Mouse (Mus musculus) G1E (cell line): ENCODE results near the gene Rnf167. TPM values are rescaled to one million over a fixed set of nuclear protein-coding genes. Genes with fewer than 3 reads are reported as not detected.

ENCODE experiments used
- ATAC-seq: 2 replicates; pipeline ENCODE4 v1.8.0; 2016; ENCODE audit warnings: mild to moderate bottlenecking; ENCODE audit not compliant: insufficient number of reproducible peaks, poor library complexity, low FRiP score, severe bottlenecking; ENCODE audit errors: extremely low read depth
- DNase-seq: peaks from one replicate; pipeline ENCODE4 v3.0.0; 2012; ENCODE audit warnings: low spot score
- H3K27me3 ChIP-seq: 2 replicates; pipeline ENCODE4 v1.6.1; 2012; ENCODE audit warnings: mild to moderate bottlenecking, low read length, inconsistent platforms; ENCODE audit not compliant: insufficient read depth
- H3K36me3 ChIP-seq: replicated peaks from 2 replicates; pipeline ENCODE3; 2012; ENCODE audit warnings: mild to moderate bottlenecking, inconsistent platforms
- H3K4me1 ChIP-seq: 2 replicates; pipeline ENCODE4 v1.6.1; 2012; ENCODE audit warnings: low read depth, low read length, inconsistent platforms, mixed read lengths; ENCODE audit not compliant: insufficient read depth
- H3K4me3 ChIP-seq: 2 replicates; pipeline ENCODE4 v1.5.1; 2012; ENCODE audit warnings: low read depth, mild to moderate bottlenecking, inconsistent platforms, low read length, moderate library complexity, mixed read lengths
- H3K9me3 ChIP-seq: replicated peaks from 2 replicates; pipeline ENCODE4 v1.6.1; 2012; ENCODE audit warnings: inconsistent platforms
- CTCF ChIP-seq: IDR thresholded peaks from 2 replicates; pipeline ENCODE4 v1.5.1; 2012; ENCODE audit warnings: low read depth, low read length, inconsistent platforms, mixed read lengths
- GATA1 ChIP-seq: IDR thresholded peaks from 2 replicates; pipeline ENCODE4 v1.6.1; 2012; ENCODE audit warnings: borderline replicate concordance, low read length, inconsistent platforms, mixed read lengths
- GATA2 ChIP-seq: IDR thresholded peaks from 2 replicates; pipeline ENCODE4 v1.6.1; 2012; ENCODE audit warnings: low read depth, low read length, inconsistent platforms, borderline replicate concordance
- POLR2AphosphoS5 ChIP-seq: IDR thresholded peaks from 2 replicates; pipeline ENCODE4 v1.6.1; 2012; ENCODE audit warnings: low read depth, low read length, inconsistent platforms; ENCODE audit not compliant: insufficient replicate concordance
- TAL1 ChIP-seq: conservative IDR thresholded peaks from 2 replicates; pipeline ENCODE4 v1.6.1; 2012; ENCODE audit warnings: low read depth, low read length, inconsistent platforms, mixed read lengths
- polyA plus RNA-seq: library from polyadenylated mRNA; stranded (reverse); fragments of >175 nt; gene quantifications from 2 replicates; pipeline ENCODE4 v1.2.3, GENCODE M21; 2012
- total RNA-seq, 2 experiments: library from RNA; stranded (forward) in 1 of 2; stranded (reverse) in 1 of 2; fragments of 200-1000 nt in 1 of 2; fragments of >200 nt in 1 of 2; fragmentation: Nextera tagmentation in 1 of 2; gene quantifications; 2 replicates each; pipeline ENCODE4 v1.2.3; 2014 to 2017

Gene Rnf167
- total and polyA plus RNA-seq, 3 experiments: 64.1 to 115 (median 81.3) TPM

DNA sequence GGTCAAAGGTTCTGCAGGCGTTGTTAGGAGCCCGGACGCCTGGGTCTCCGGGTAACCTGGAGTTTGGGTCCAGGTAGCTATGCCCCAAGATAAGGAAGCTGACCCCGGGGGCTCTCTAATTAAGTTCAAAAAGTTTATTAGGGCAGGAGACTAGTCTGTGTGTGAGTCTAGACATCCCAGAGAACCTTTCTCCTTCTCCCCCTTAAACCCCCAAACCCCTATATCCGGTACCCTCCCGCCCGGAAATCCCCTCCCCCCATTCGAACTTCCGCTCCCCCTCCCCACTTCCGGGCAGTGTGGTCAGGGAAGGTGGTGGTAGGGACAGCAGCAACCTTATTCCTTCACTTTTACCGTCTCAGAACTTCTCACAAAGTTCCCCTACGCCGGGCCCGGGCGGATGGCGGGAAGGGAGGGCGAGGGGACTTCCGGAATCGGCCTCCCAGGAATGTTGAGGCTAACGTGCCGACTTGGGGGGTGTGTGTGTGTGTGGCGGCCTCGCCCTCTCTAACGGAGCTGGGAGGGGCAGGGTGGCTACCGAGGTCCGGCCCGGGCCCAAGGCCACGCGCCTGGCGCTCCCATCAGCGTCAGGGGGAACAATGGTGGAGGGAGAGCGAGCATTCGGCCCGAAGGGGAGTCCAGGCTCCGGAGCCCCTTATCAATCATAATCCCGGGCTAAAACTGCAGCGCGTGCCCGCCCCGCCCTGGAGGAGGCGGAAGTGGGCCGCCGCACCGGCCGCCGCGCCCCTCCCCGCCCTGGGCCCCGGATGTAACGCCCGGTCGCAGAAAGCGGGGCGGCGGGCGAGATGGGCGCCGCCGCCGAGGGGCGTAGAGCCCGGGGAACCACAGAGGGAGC, 6.5 kb downstream of the Rnf167 start:
- no peak for TF ChIP-seq GATA2
- TF ChIP-seq GATA1: no peak
- TF ChIP-seq CTCF: no peak
- no peak for TF ChIP-seq POLR2AphosphoS5
- TF ChIP-seq TAL1: no peak
- peak overlapping the region; percentile 100 for H3K4me3 ChIP-seq
- DNase-seq (peak; percentile 66), ATAC-seq (no peak)
- peaks cover 63% of the 10 kb centered on the region for H3K36me3 ChIP-seq
- no peaks in the 10 kb centered on the region for H3K27me3 ChIP-seq
- no peaks in the 10 kb centered on the region for H3K9me3 ChIP-seq
- peaks cover 79% of the 10 kb centered on the region for H3K4me1 ChIP-seq

GRCm38 (mm10) chr11:70654198-70654922, 7.3 kb downstream of the Rnf167 start, which contains the start of gene Pfn1:
TSS of gene Pfn1 (minus strand) at chr11:70654644.
- H3K27me3 ChIP-seq: no peaks in the 10 kb centered on the region
- peaks cover 63% of the 10 kb centered on the region for H3K36me3 ChIP-seq
- DNase-seq (peak; percentile 73), ATAC-seq (0 out of 2 replicates have a peak, but pooled peaks have one; percentile 2)
- H3K4me1 ChIP-seq: peaks cover 75% of the 10 kb centered on the region
- TF ChIP-seq TAL1: no peak
- no peak for TF ChIP-seq GATA2
- no peak for TF ChIP-seq CTCF
- no peak for TF ChIP-seq GATA1
- no peak for TF ChIP-seq POLR2AphosphoS5
- H3K4me3 ChIP-seq: peak within 1 kb of the TSS; percentile 100
- H3K9me3 ChIP-seq: no peaks in the 10 kb centered on the region

DNA sequence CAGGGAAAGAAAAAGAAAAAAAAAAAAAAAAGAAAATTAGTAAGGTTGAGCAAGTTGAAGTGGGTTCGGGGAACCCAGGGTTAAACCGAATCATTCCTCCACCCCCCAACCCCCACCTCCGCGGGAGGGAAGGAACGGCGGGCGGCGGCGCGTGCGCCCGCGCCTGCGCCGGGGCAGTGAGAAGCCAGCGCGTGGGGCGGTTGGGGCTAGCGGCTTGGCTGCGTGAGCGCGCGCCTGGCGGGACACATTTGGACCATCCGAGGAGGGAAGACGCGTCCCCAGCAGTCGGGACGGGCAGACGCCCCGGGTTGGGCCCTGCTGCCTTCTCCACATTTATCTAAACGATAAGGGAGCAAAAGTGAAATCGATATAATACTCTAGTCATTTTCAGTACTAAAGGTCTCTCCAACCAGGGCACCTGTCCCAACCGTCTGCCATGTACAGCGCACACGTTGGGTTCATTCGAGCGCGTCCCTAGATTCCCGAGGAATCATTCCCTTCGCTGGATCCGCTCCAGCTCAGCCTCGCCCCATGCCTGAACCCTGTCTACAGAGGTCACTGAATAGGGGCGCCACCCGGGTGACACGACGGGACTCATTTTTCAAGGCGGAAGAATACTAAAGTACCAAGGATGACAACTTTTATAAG, 8.0 kb downstream of the Rnf167 start:
- Histone ChIP-seq H3K36me3 (peaks cover 62% of the 10 kb centered on the region), H3K9me3 (no peaks in the 10 kb centered on the region), H3K4me3 (peak overlapping the region; percentile 100), H3K27me3 (no peaks in the 10 kb centered on the region), H3K4me1 (peaks cover 69% of the 10 kb centered on the region)
- ATAC-seq (no peak), DNase-seq (peak; percentile 83)
- no peak for TF ChIP-seq CTCF
- TF ChIP-seq TAL1: no peak
- no peak for TF ChIP-seq GATA2
- TF ChIP-seq POLR2AphosphoS5: no peak
- no peak for TF ChIP-seq GATA1

DNA sequence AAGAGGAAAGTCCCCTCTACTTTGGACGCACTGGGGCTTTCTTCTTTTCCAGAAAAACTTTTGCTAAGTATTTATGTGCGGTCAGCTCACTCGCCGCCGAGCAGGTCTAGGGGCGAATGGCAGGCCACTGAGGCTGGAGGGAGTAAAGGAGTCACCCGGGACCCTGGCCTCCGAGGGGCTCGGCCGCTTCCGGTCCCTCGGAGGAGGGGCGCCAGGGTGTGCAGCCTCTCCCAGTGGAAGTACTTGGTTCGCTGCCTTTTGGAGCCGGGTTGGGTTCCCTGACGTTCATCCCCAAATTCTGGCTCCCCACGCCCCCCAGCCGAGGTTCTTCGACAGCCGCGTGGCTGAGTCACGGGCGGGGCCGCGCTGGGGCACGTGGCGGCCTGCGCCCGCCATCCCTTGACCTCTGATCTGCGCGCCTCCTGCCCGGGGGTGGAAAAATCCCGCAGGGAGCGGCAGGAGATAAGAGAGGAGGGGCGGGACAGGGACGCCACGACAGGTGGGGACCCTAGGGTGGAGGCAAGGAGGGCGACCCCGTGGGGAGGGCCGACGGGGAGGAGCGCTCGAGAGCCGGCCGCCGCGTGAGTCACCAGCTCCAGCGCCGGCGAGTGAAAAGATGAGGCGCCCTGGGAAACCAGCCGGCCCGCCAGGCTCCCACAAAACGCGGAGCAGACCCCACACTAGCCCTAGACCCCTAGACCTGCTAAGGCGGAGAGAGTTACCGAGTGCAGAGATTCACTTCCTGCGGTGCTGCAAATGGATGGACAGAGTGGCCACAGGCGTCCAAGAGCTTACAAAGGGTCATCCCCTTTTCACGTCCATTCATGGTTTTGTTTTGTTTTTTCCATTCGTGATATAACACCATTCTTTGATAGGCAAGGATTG, 8.8 kb downstream of the Rnf167 start:
- Histone ChIP-seq H3K4me1 (peaks cover 62% of the 10 kb centered on the region), H3K36me3 (peaks cover 60% of the 10 kb centered on the region), H3K9me3 (no peaks in the 10 kb centered on the region), H3K4me3 (peak overlapping the region; percentile 100), H3K27me3 (no peaks in the 10 kb centered on the region)
- TF ChIP-seq TAL1: no peak
- no peak for TF ChIP-seq GATA2
- TF ChIP-seq POLR2AphosphoS5: no peak
- TF ChIP-seq GATA1: no peak
- no peak for TF ChIP-seq CTCF
- ATAC-seq: peak; percentile 47
- peak; percentile 65 for DNase-seq

GRCm38 (mm10) chr11:70656456-70656927, 9.5 kb downstream of the Rnf167 start:
- Histone ChIP-seq H3K27me3 (no peaks in the 10 kb centered on the region), H3K36me3 (peaks cover 60% of the 10 kb centered on the region), H3K4me1 (peaks cover 55% of the 10 kb centered on the region), H3K9me3 (no peaks in the 10 kb centered on the region), H3K4me3 (peak overlapping the region; percentile 100; the same call in 1 of the 2 replicates)
- ATAC-seq: no peak
- no peak for DNase-seq
- TF ChIP-seq CTCF (no peak), POLR2AphosphoS5 (no peak), GATA1 (no peak), GATA2 (no peak), TAL1 (no peak)
